Mouse (Mus musculus): Measurements from ENCODE around the gene Clybl. TPM values are rescaled to one million over a fixed set of nuclear protein-coding genes. Genes with fewer than 3 reads are reported as not detected.

Gene Clybl
- 129 TPM for polyA plus RNA-seq (2014; fragmentation: Illumina TruSeq; extraction: RNeasy Lipid Tissue Mini Kit (QIAGEN cat#74804); ENCODE audit: low read depth, low replicate concordance)

GRCm38 (mm10) chr14:122181078-122181814 lies at the start of gene Clybl:
Clybl (plus strand) TSS chr14:122181704.

DNA sequence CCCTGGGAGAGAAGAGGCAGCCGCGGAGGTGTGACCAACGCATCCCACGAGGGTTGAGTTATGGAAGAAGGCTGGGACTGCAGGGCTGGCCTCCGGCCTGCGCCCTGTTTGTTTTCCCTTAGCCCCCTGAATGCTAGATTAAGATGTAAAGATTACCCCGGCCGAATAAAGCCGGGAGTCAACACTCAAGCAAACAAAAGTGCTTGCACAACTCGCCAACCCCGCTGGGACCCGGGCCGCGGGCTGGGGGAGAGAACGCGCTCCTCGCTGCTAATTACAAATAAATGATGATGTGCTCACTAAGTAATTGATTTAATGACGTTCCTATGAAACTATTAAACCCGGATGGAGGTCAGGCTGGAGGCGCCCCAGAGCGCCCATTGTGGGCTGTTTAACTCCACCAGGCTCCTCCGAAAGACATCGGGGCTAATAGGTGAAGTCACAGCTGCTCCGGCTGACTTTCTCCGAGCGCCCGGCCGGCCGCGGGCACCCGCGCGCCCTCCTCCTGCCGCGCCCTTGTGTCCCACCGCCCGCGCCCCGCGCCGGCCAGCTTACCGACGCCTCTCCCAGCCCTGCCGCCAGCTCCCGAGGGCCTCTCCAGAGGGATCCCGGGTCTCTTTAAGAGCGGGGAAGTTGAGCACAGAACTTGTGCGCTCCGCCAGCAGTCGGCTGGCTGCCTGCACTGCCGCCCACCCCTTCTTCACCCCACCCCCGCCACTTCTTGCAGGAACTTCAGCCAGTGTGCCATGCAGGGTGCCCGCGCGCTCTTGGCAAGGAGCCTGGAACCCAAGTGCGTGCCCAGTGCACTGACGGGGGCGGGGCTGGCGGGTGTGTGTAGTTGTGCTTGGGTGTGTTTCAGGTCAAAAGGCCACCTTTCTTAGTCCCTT lies 269.2 kb downstream of the Clybl start, which contains the start of gene Gm5089:
Gene Gm5089, minus strand, starts transcription at position 620 of the 887 bp plus-strand sequence.

Other genes starting within 250 kb of the Clybl start
- gene Gpr183, start 216.5 kb upstream of the Clybl start, polyA plus RNA-seq (2014; fragmentation: Illumina TruSeq; extraction: RNeasy Lipid Tissue Mini Kit (QIAGEN cat#74804); ENCODE audit: low read depth, low replicate concordance), result 0.58 TPM
- gene Timm8a2, start 147.0 kb upstream of the Clybl start, polyA plus RNA-seq (2014; fragmentation: Illumina TruSeq; extraction: RNeasy Lipid Tissue Mini Kit (QIAGEN cat#74804); ENCODE audit: low read depth, low replicate concordance), result not detected
- gene Tm9sf2, start 74.7 kb upstream of the Clybl start, polyA plus RNA-seq (2014; fragmentation: Illumina TruSeq; extraction: RNeasy Lipid Tissue Mini Kit (QIAGEN cat#74804); ENCODE audit: low read depth, low replicate concordance), result 125 TPM

All from heart, adult 10 weeks (tissue).